Mouse (Mus musculus): ENCODE measurements around the gene Ccdc3. TPM values are rescaled to one million over a fixed set of nuclear protein-coding genes. Genes with fewer than 3 reads are reported as not detected.
"Not testable (repeated sequence)": the region's sequence is repeated elsewhere in the genome, so short reads cannot be mapped to it uniquely, and the experiment has no call there.

The Ccdc3 gene
- 5.7 and 5.9 TPM in 2 replicates for polyA plus RNA-seq (2016; fragmentation: Nextera tagmentation; extraction: Ambion mirVana)

- H3K4me1 ChIP-seq, result peaks cover 6% of the 10 kb centered on the region
- no peaks in the 10 kb centered on the region for H3K36me3 ChIP-seq
- H3K9me3 ChIP-seq, result no peaks in the 10 kb centered on the region
- peak within 1 kb of the TSS; percentile 51 for H3K4me3 ChIP-seq
- under 1% methylated on average over 78 of the region's 78 CpGs for WGBS
- peak; percentile 70; the same call in 1 of the 2 replicates for ATAC-seq (ENCODE audit: insufficient number of reproducible peaks, insufficient read depth, low FRiP score, low TSS enrichment)
- H3K9ac ChIP-seq, result peak within 1 kb of the TSS; percentile 54
- peaks cover 40% of the 10 kb centered on the region for H3K27me3 ChIP-seq
- peak within 1 kb of the TSS; percentile 78 for H3K4me2 ChIP-seq (replicated peaks)
- no peak within 1 kb of the TSS for H3K27ac ChIP-seq
These were observed at the start of gene Ccdc3 for GRCm38 (mm10) chr2:5137500-5138286. Gene Ccdc3, plus strand, starts transcription at chr2:5137776.

DNA sequence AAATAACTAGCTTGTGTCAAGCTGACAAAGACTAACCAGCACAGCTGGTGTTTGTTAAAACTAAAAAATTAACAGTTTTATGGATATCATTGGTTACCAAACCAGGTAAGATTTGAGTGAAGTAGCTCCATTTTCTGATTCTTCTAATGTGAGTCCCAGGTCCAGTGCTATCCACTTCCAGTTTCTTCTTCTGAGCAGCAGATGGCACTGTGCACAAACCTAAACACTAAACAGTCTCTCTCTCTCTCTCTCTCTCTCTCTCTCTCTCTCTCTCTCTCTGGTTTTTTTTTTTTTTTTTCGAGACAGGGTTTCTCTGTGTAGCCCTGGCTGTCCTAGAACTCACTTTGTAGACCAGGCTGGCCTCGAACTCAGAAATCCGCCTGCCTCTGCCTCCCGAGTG is 47.2 kb upstream of the Ccdc3 start:
- not testable (repeated sequence) for H3K36me3 ChIP-seq; H3K4me3 ChIP-seq; H3K4me1 ChIP-seq; H3K27me3 ChIP-seq; H3K9me3 ChIP-seq; H3K9ac ChIP-seq; ATAC-seq (ENCODE audit: insufficient number of reproducible peaks, insufficient read depth, low FRiP score, low TSS enrichment); H3K27ac ChIP-seq; H3K4me2 ChIP-seq (replicated peaks)
- 68% methylated on average over 4 of the region's 4 CpGs for WGBS

GRCm38 (mm10) chr2:5094876-5095275 is 42.7 kb upstream of the Ccdc3 start:
- H3K27ac ChIP-seq, result no peak overlapping the region
- no peaks in the 10 kb centered on the region for H3K36me3 ChIP-seq
- no peak overlapping the region for H3K4me2 ChIP-seq (replicated peaks)
- H3K4me1 ChIP-seq, result peaks cover 21% of the 10 kb centered on the region
- H3K9ac ChIP-seq, result no peak overlapping the region
- WGBS, result 79% methylated on average over 5 of the region's 5 CpGs
- H3K27me3 ChIP-seq, result no peaks in the 10 kb centered on the region
- no peaks in the 10 kb centered on the region for H3K9me3 ChIP-seq
- no peak overlapping the region for H3K4me3 ChIP-seq
- no peak for ATAC-seq (ENCODE audit: insufficient number of reproducible peaks, insufficient read depth, low FRiP score, low TSS enrichment)

DNA sequence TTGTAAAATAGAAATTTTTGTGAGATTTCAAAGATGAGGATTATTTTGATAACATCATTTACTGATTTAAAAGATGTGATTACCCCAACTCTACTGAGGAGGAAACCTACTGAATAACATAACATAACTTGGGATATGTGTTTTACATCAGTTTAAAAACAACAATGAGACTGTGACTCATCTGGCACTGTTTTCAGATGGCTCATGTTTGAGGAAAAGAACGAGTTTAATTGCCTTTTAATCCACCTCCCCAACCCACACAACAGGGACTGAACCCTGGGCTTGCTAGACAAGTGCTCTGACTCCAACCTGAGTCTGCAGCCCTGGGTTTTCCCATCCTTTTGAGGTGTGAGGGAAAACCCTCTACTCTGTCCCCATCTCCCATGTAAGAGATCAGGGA is 42.3 kb upstream of the Ccdc3 start:
- Histone ChIP-seq H3K4me2 (replicated peaks) (no peak overlapping the region), H3K27ac (no peak overlapping the region), H3K4me3 (no peak overlapping the region), H3K36me3 (no peaks in the 10 kb centered on the region), H3K9me3 (no peaks in the 10 kb centered on the region), H3K4me1 (peaks cover 22% of the 10 kb centered on the region), H3K9ac (no peak overlapping the region), H3K27me3 (no peaks in the 10 kb centered on the region)
- ATAC-seq (ENCODE audit: insufficient number of reproducible peaks, insufficient read depth, low FRiP score, low TSS enrichment), result no peak
- WGBS, result 26% methylated on average over 1 of the region's 1 CpGs

- no peaks in the 10 kb centered on the region for H3K9me3 ChIP-seq
- no peaks in the 10 kb centered on the region for H3K27me3 ChIP-seq
- H3K36me3 ChIP-seq, result no peaks in the 10 kb centered on the region
- no peak overlapping the region for H3K4me3 ChIP-seq
- H3K27ac ChIP-seq, result no peak overlapping the region
- WGBS, result 19% methylated on average over 20 of the region's 20 CpGs
- H3K4me2 ChIP-seq (replicated peaks), result peak overlapping the region; percentile 44
- ATAC-seq (ENCODE audit: insufficient number of reproducible peaks, insufficient read depth, low FRiP score, low TSS enrichment), result no peak
- H3K9ac ChIP-seq, result 0 out of 2 replicates have a peak overlapping the region, but pooled peaks have one; percentile 33
- peaks cover 22% of the 10 kb centered on the region for H3K4me1 ChIP-seq
These were observed 39.7 kb upstream of the Ccdc3 start for GRCm38 (mm10) chr2:5097786-5098445.

- 31% methylated on average over 6 of the region's 6 CpGs for WGBS
- H3K4me2 ChIP-seq (replicated peaks), result no peak overlapping the region
- no peaks in the 10 kb centered on the region for H3K27me3 ChIP-seq
- no peak; the same call in 1 of the 2 replicates for ATAC-seq (ENCODE audit: insufficient number of reproducible peaks, insufficient read depth, low FRiP score, low TSS enrichment)
- peak overlapping the region; percentile 69 for H3K27ac ChIP-seq
- H3K9me3 ChIP-seq, result no peaks in the 10 kb centered on the region
- H3K36me3 ChIP-seq, result no peaks in the 10 kb centered on the region
- no peak overlapping the region for H3K4me3 ChIP-seq
- no peak overlapping the region for H3K9ac ChIP-seq
- H3K4me1 ChIP-seq, result peaks cover 22% of the 10 kb centered on the region
These were observed 38.4 kb upstream of the Ccdc3 start for GRCm38 (mm10) chr2:5099176-5099575.

- H3K9ac ChIP-seq, result no peak overlapping the region
- no peak overlapping the region for H3K4me2 ChIP-seq (replicated peaks)
- no peak overlapping the region for H3K27ac ChIP-seq
- peaks cover 6% of the 10 kb centered on the region; the same call in 1 of the 2 replicates for H3K9me3 ChIP-seq
- WGBS, result 87% methylated on average over 10 of the region's 10 CpGs
- peaks cover 22% of the 10 kb centered on the region for H3K4me1 ChIP-seq
- ATAC-seq (ENCODE audit: insufficient number of reproducible peaks, insufficient read depth, low FRiP score, low TSS enrichment), result no peak
- no peak overlapping the region for H3K4me3 ChIP-seq
- no peaks in the 10 kb centered on the region for H3K36me3 ChIP-seq
- no peaks in the 10 kb centered on the region for H3K27me3 ChIP-seq
These were observed 35.8 kb upstream of the Ccdc3 start for GRCm38 (mm10) chr2:5101743-5102245.

GRCm38 (mm10) chr2:5102891-5103290 is 34.7 kb upstream of the Ccdc3 start:
- peak; percentile 13; the same call in 1 of the 2 replicates for ATAC-seq (ENCODE audit: insufficient number of reproducible peaks, insufficient read depth, low FRiP score, low TSS enrichment)
- Histone ChIP-seq H3K9ac (no peak overlapping the region), H3K4me1 (peaks cover 19% of the 10 kb centered on the region), H3K27ac (no peak overlapping the region), H3K4me2 (replicated peaks) (no peak overlapping the region), H3K9me3 (peaks cover 10% of the 10 kb centered on the region; the same call in 1 of the 2 replicates), H3K36me3 (no peaks in the 10 kb centered on the region), H3K27me3 (no peaks in the 10 kb centered on the region), H3K4me3 (no peak overlapping the region)
- 52% methylated on average over 1 of the region's 1 CpGs for WGBS

GRCm38 (mm10) chr2:5112785-5113291 is 24.7 kb upstream of the Ccdc3 start:
- no peaks in the 10 kb centered on the region for H3K9me3 ChIP-seq
- ATAC-seq (ENCODE audit: insufficient number of reproducible peaks, insufficient read depth, low FRiP score, low TSS enrichment), result no peak
- no peak overlapping the region for H3K4me2 ChIP-seq (replicated peaks)
- WGBS, result 14% methylated on average over 8 of the region's 8 CpGs
- H3K36me3 ChIP-seq, result no peaks in the 10 kb centered on the region
- no peak overlapping the region for H3K9ac ChIP-seq
- peak overlapping the region; percentile 59; the same call in 1 of the 2 replicates for H3K27ac ChIP-seq
- no peak overlapping the region for H3K4me3 ChIP-seq
- H3K27me3 ChIP-seq, result no peaks in the 10 kb centered on the region
- H3K4me1 ChIP-seq, result peaks cover 24% of the 10 kb centered on the region

DNA sequence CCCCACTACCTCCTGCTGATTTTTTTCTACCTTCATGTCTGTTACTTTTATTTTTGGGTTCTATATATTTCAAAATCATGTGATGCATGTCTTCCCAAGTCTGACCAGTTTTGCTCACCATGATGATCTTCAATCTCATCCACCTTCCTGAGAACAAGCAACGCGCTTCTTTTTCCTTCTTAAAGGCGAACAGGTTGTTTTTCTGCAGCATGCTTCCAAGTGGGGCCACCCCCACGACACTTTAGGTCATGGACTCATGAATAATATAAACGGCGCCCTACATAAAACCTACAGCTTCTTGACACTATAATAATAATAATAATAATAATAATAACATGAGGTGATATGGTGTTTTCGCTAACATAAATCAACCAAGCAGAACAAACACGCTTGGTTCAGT is 23.2 kb upstream of the Ccdc3 start:
- H3K9ac ChIP-seq, result no peak overlapping the region
- no peak for ATAC-seq (ENCODE audit: insufficient number of reproducible peaks, insufficient read depth, low FRiP score, low TSS enrichment)
- no peak overlapping the region for H3K4me2 ChIP-seq (replicated peaks)
- no peaks in the 10 kb centered on the region for H3K27me3 ChIP-seq
- H3K27ac ChIP-seq, result no peak overlapping the region
- 94% methylated on average over 8 of the region's 8 CpGs for WGBS
- H3K4me3 ChIP-seq, result no peak overlapping the region
- H3K4me1 ChIP-seq, result peaks cover 24% of the 10 kb centered on the region
- H3K36me3 ChIP-seq, result no peaks in the 10 kb centered on the region
- H3K9me3 ChIP-seq, result no peaks in the 10 kb centered on the region

DNA sequence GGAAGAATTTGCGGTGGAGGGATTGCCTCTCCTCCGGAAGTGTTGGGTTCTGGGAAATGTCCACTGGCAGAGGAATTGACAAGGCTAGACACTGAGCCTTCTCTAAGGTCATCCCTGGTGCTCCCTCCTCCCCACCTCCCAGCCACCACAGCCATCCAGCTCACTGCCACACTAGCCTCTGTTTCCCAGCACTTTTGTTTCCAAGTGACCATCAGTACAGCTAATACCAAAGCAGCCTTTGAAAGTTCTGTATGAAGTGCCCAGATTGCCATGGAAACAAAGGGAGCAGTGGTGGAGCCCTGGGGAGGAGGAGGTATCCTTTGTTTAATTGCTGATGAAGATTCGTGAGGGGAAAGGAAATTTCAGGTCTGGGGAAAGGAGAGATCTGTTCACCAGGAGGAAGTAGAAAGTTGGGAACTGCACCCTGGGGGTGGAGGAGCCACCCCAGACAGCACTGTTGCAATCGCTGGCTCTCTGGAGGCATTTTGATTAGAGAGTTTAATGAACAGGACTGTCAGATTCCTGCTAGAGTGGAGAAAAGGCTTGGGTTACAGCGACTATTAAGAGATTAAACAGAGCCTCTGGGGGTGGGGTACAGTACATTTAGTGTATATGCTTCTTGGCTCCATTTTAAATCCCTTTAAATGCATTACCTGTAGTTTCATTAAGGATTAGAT is 20.6 kb upstream of the Ccdc3 start:
- Histone ChIP-seq H3K27me3 (no peaks in the 10 kb centered on the region), H3K4me3 (no peak overlapping the region), H3K9me3 (no peaks in the 10 kb centered on the region), H3K9ac (no peak overlapping the region), H3K36me3 (no peaks in the 10 kb centered on the region), H3K27ac (peak overlapping the region; percentile 57; the same call in 1 of the 2 replicates), H3K4me1 (peaks cover 24% of the 10 kb centered on the region), H3K4me2 (replicated peaks) (no peak overlapping the region)
- no peak for ATAC-seq (ENCODE audit: insufficient number of reproducible peaks, insufficient read depth, low FRiP score, low TSS enrichment)
- 11% methylated on average over 5 of the region's 5 CpGs for WGBS

Data from embryonic facial prominence, embryonic 12.5 days (tissue).